Mouse (Mus musculus) brain, embryonic 14.5 days (tissue): ENCODE data around the gene Ssr2. TPM values are rescaled to one million over a fixed set of nuclear protein-coding genes. Genes with fewer than 3 reads are reported as not detected.

ENCODE experiments used
- DNase-seq: peaks from one replicate; pipeline ENCODE4 v3.0.0-alpha.2; 2011; ENCODE audit warnings: low read depth
- CTCF ChIP-seq: fragments of 200-500 bp; IDR thresholded peaks from 2 replicates; pipeline ENCODE4 v1.5.1; 2012; ENCODE audit warnings: inconsistent platforms, mild to moderate bottlenecking, moderate library complexity, borderline replicate concordance; ENCODE audit not compliant: insufficient read depth, insufficient read length; ENCODE audit errors: extremely low read depth
- POLR2A ChIP-seq: fragments of 200-500 bp; IDR thresholded peaks from 2 replicates; pipeline ENCODE4 v1.6.1; 2012; ENCODE audit warnings: mild to moderate bottlenecking, inconsistent platforms, borderline replicate concordance; ENCODE audit not compliant: poor library complexity, insufficient read depth, insufficient read length, severe bottlenecking; ENCODE audit errors: extremely low read depth
- polyA plus RNA-seq: library from polyadenylated mRNA; depleted of rRNA; stranded (reverse); fragments of >200 nt; gene quantifications from 2 replicates; pipeline ENCODE4 v1.2.3, GENCODE M21; 2012

Ssr2 gene
- polyA plus RNA-seq, 1 experiment: 170 TPM

GRCm38 (mm10) chr3:88543651-88544410, 31.8 kb upstream of the Ssr2 start:
- TF ChIP-seq CTCF (no peak), POLR2A (no peak)
- DNase-seq: no peak

GRCm38 (mm10) chr3:88544514-88544913, 31.2 kb upstream of the Ssr2 start:
- peak; percentile 49; the same call in 1 of the 2 replicates for TF ChIP-seq CTCF
- no peak for TF ChIP-seq POLR2A
- DNase-seq: peak; percentile 62

- TF ChIP-seq CTCF (no peak), POLR2A (no peak)
- DNase-seq: no peak
Measured at GRCm38 (mm10) chr3:88544955-88545591, 30.6 kb upstream of the Ssr2 start.

GRCm38 (mm10) chr3:88546674-88547418, 28.8 kb upstream of the Ssr2 start:
- TF ChIP-seq CTCF: no peak
- TF ChIP-seq POLR2A: no peak
- no peak for DNase-seq

GRCm38 (mm10) chr3:88548180-88548917, 27.3 kb upstream of the Ssr2 start, which contains the start of gene Rab25:
Gene Rab25 (minus strand): TSS chr3:88548300.
- no peak for DNase-seq
- no peak for TF ChIP-seq POLR2A
- no peak for TF ChIP-seq CTCF

GRCm38 (mm10) chr3:88551586-88551985, 24.1 kb upstream of the Ssr2 start:
- DNase-seq: no peak
- TF ChIP-seq POLR2A: no peak
- TF ChIP-seq CTCF: no peak

GRCm38 (mm10) chr3:88552082-88552645, 23.5 kb upstream of the Ssr2 start:
- TF ChIP-seq CTCF: no peak
- TF ChIP-seq POLR2A: no peak
- no peak for DNase-seq

GRCm38 (mm10) chr3:88552676-88553524, 22.8 kb upstream of the Ssr2 start, which contains the start of gene Lamtor2:
Gene Lamtor2 (minus strand): TSS chr3:88553074.
- peak; percentile 99 for DNase-seq

GRCm38 (mm10) chr3:88553525-88553879, 22.2 kb upstream of the Ssr2 start, which contains the start of gene Ubqln4:
Gene Ubqln4 (plus strand): TSS chr3:88553758.
- peak; percentile 81 for TF ChIP-seq POLR2A
- peak; percentile 79 for TF ChIP-seq CTCF

More at GRCm38 (mm10) chr3:88552676-88553524, 22.8 kb upstream of the Ssr2 start, which contains the start of gene Lamtor2:
- TF ChIP-seq POLR2A (peak; percentile 56; the same call in 1 of the 2 replicates), CTCF (no peak)

More at GRCm38 (mm10) chr3:88553525-88553879, 22.2 kb upstream of the Ssr2 start, which contains the start of gene Ubqln4:
- DNase-seq: peak; percentile 95
